Mouse (Mus musculus) heart, adult 8-10 months (tissue): ENCODE data around the gene Thsd7b. TPM values are rescaled to one million over a fixed set of nuclear protein-coding genes. Genes with fewer than 3 reads are reported as not detected.
"Not testable (repeated sequence)": the region's sequence is repeated elsewhere in the genome, so short reads cannot be mapped to it uniquely, and the experiment has no call there.

ENCODE experiments used
- DNase-seq: peaks from one replicate; pipeline ENCODE4 v3.0.0; 2022; ENCODE audit warnings: low spot score
- total RNA-seq, 4 experiments: library from RNA; stranded (reverse); gene quantifications; 2 replicates each; pipeline ENCODE4 v1.2.4; 2022

Gene Thsd7b
- total RNA-seq, 4 experiments from 2014 or later = 0.11 to 0.19 (median 0.13) TPM; not detected in 1

GRCm38 (mm10) chr1:129843416-129843815 lies 570.3 kb downstream of the Thsd7b start:
- no peak for DNase-seq

- DNase-seq = no peak
Observed at GRCm38 (mm10) chr1:129850007-129850564, 577.0 kb downstream of the Thsd7b start.

- DNase-seq = no peak
Observed at GRCm38 (mm10) chr1:129867714-129868113, 594.6 kb downstream of the Thsd7b start.

- no peak for DNase-seq
Observed at GRCm38 (mm10) chr1:129874355-129874754, 601.3 kb downstream of the Thsd7b start.

- no peak for DNase-seq
Observed at GRCm38 (mm10) chr1:129887861-129888260, 614.8 kb downstream of the Thsd7b start.

- DNase-seq = no peak
Observed at GRCm38 (mm10) chr1:129898121-129898520, 625.0 kb downstream of the Thsd7b start.

- DNase-seq = no peak
Observed at GRCm38 (mm10) chr1:129915484-129915883, 642.4 kb downstream of the Thsd7b start.

GRCm38 (mm10) chr1:129917568-129917967 lies 644.5 kb downstream of the Thsd7b start:
- no peak for DNase-seq

- peak; percentile 3 for DNase-seq
Observed at GRCm38 (mm10) chr1:129919385-129919784, 646.3 kb downstream of the Thsd7b start.

GRCm38 (mm10) chr1:129931003-129931402 lies 657.9 kb downstream of the Thsd7b start:
- no peak for DNase-seq

GRCm38 (mm10) chr1:129943116-129943515 lies 670.0 kb downstream of the Thsd7b start:
- no peak for DNase-seq

- no peak for DNase-seq
Observed at GRCm38 (mm10) chr1:129947026-129947425, 673.9 kb downstream of the Thsd7b start.

GRCm38 (mm10) chr1:129955478-129955877 lies 682.4 kb downstream of the Thsd7b start:
- no peak for DNase-seq

- no peak for DNase-seq
Observed at GRCm38 (mm10) chr1:129956625-129957024, 683.5 kb downstream of the Thsd7b start.

- DNase-seq = not testable (repeated sequence)
Observed at GRCm38 (mm10) chr1:129959352-129959751, 686.2 kb downstream of the Thsd7b start.

GRCm38 (mm10) chr1:129963166-129963565 lies 690.1 kb downstream of the Thsd7b start:
- no peak for DNase-seq

GRCm38 (mm10) chr1:129989247-129989646 lies 716.1 kb downstream of the Thsd7b start:
- DNase-seq = not testable (repeated sequence)

GRCm38 (mm10) chr1:129990821-129991220 lies 717.7 kb downstream of the Thsd7b start:
- DNase-seq = no peak

- no peak for DNase-seq
Observed at GRCm38 (mm10) chr1:130055012-130055411, 781.9 kb downstream of the Thsd7b start.

GRCm38 (mm10) chr1:130062105-130062504 lies 789.0 kb downstream of the Thsd7b start:
- DNase-seq = no peak

GRCm38 (mm10) chr1:130066193-130066959 lies 793.3 kb downstream of the Thsd7b start:
- DNase-seq = no peak

GRCm38 (mm10) chr1:130083788-130084187 lies 810.7 kb downstream of the Thsd7b start:
- DNase-seq = no peak

- DNase-seq = no peak
Observed at GRCm38 (mm10) chr1:130085207-130085606, 812.1 kb downstream of the Thsd7b start.
